Mouse (Mus musculus) cerebellum, adult 2 months (tissue): Measurements from ENCODE around the gene Ttc8.

Source experiments
- CTCF ChIP-seq: fragments of 200-500 bp; IDR thresholded peaks from 2 replicates; pipeline ENCODE4 v1.5.1; 2011; ENCODE audit warnings: low read depth, mild to moderate bottlenecking, control low read depth, low read length, moderate library complexity, borderline replicate concordance; ENCODE audit not compliant: insufficient read depth
- POLR2A ChIP-seq: fragments of 200-500 bp; IDR thresholded peaks from 2 replicates; pipeline ENCODE4 v1.6.1; 2011; ENCODE audit warnings: low read length, control low read depth, borderline replicate concordance; ENCODE audit not compliant: insufficient read depth

GRCm38 (mm10) chr12:99030022-99030421, 109.6 kb downstream of the Ttc8 start:
- TF ChIP-seq CTCF: no peak
- no peak for TF ChIP-seq POLR2A
